Mouse (Mus musculus): ENCODE measurements at regions not wholly inside any gene's neighbourhood (a gene's known extent, or its start where the extent isn't known, plus 50 kb on each side); places are given as distances from the start of the nearest gene placed in this dataset.

GRCm38 (mm10) chr12:52436941-52437340 is 66.8 kb upstream of the Arhgap5 start:
- H3K27me3 ChIP-seq: no peaks in the 10 kb centered on the region
- no peak overlapping the region for H3K27ac ChIP-seq
- H3K4me2 ChIP-seq: no peak overlapping the region
- H3K36me3 ChIP-seq: no peaks in the 10 kb centered on the region
- H3K4me1 ChIP-seq: peaks cover 10% of the 10 kb centered on the region; the same call in 1 of the 2 replicates
- no peak overlapping the region for H3K9ac ChIP-seq
- WGBS: 96% methylated on average over 4 of the region's 4 CpGs
- no peak for ATAC-seq (ENCODE audit: insufficient number of reproducible peaks, insufficient read depth, low FRiP score, low TSS enrichment, low read depth)
- no peaks in the 10 kb centered on the region for H3K9me3 ChIP-seq
- no peak overlapping the region for H3K4me3 ChIP-seq

DNA sequence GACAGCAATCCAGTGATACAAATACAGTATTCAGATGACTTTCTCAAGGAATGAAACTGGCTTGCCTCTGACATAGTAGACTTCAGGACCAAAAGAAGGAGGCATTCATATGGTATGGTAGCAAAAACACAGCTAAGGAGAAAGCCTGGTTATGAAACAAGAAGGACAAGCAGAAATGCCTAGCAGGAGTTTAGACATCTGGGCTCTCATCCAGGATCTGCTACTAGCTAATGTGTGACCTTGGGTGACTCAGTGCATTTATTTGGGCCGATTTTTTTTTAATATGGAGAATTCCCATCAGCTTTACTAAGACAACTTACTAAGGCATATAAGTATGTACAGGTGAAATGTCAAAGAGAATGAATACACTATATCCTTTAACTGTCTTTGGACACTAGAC is 64.5 kb upstream of the Arhgap5 start:
- ATAC-seq (ENCODE audit: insufficient number of reproducible peaks, insufficient read depth, low FRiP score, low TSS enrichment, low read depth): no peak
- no peak overlapping the region for H3K9ac ChIP-seq
- no peaks in the 10 kb centered on the region for H3K36me3 ChIP-seq
- no peaks in the 10 kb centered on the region for H3K9me3 ChIP-seq
- H3K4me2 ChIP-seq: no peak overlapping the region
- WGBS: 77% methylated on average over 1 of the region's 1 CpGs
- peaks cover 10% of the 10 kb centered on the region; the same call in 1 of the 2 replicates for H3K4me1 ChIP-seq
- H3K27ac ChIP-seq: no peak overlapping the region
- H3K27me3 ChIP-seq: no peaks in the 10 kb centered on the region
- H3K4me3 ChIP-seq: no peak overlapping the region

- no peak overlapping the region for H3K27ac ChIP-seq
- 54% methylated on average over 7 of the region's 7 CpGs for WGBS
- no peak overlapping the region for H3K9ac ChIP-seq
- no peaks in the 10 kb centered on the region for H3K27me3 ChIP-seq
- no peak overlapping the region for H3K4me3 ChIP-seq
- no peak overlapping the region for H3K4me2 ChIP-seq
- peaks cover 6% of the 10 kb centered on the region; the same call in 1 of the 2 replicates for H3K4me1 ChIP-seq
- no peaks in the 10 kb centered on the region for H3K9me3 ChIP-seq
- no peak for ATAC-seq (ENCODE audit: insufficient number of reproducible peaks, insufficient read depth, low FRiP score, low TSS enrichment, low read depth)
- no peaks in the 10 kb centered on the region for H3K36me3 ChIP-seq
These were observed 62.9 kb upstream of the Arhgap5 start for GRCm38 (mm10) chr12:52440868-52441365.

- WGBS: 90% methylated on average over 5 of the region's 5 CpGs
- Histone ChIP-seq H3K27me3 (no peaks in the 10 kb centered on the region), H3K9ac (no peak overlapping the region), H3K4me3 (no peak overlapping the region), H3K9me3 (no peaks in the 10 kb centered on the region), H3K27ac (no peak overlapping the region), H3K4me2 (no peak overlapping the region), H3K36me3 (no peaks in the 10 kb centered on the region), H3K4me1 (peaks cover 6% of the 10 kb centered on the region; the same call in 1 of the 2 replicates)
- ATAC-seq (ENCODE audit: insufficient number of reproducible peaks, insufficient read depth, low FRiP score, low TSS enrichment, low read depth): no peak
These were observed 61.4 kb upstream of the Arhgap5 start for GRCm38 (mm10) chr12:52442337-52442736.

DNA sequence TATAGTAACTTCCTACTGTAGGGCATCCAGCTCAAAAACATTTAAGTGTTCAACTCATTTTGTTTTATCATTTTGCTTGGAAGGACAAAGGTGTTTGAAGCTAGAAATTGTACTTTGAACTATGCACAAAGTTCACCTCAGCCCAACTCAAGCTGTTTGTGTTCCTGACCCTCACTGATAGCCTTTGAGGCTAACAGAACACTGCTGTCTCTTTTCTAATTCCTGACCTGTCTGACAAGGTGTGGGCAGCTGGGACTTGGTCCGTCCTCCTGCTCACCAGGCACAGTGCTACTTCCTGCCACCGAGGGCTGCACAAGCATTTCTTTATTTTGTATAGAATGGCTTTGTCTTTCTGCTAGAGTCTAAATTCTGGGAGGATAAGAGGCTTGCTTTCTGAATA is 58.0 kb upstream of the Arhgap5 start:
- H3K27me3 ChIP-seq: no peaks in the 10 kb centered on the region
- no peak for ATAC-seq (ENCODE audit: insufficient number of reproducible peaks, insufficient read depth, low FRiP score, low TSS enrichment, low read depth)
- H3K9ac ChIP-seq: no peak overlapping the region
- H3K27ac ChIP-seq: no peak overlapping the region
- H3K36me3 ChIP-seq: no peaks in the 10 kb centered on the region
- H3K9me3 ChIP-seq: no peaks in the 10 kb centered on the region
- no peak overlapping the region for H3K4me3 ChIP-seq
- 38% methylated on average over 2 of the region's 2 CpGs for WGBS
- no peak overlapping the region for H3K4me2 ChIP-seq
- peaks cover 4% of the 10 kb centered on the region; the same call in 1 of the 2 replicates for H3K4me1 ChIP-seq

DNA sequence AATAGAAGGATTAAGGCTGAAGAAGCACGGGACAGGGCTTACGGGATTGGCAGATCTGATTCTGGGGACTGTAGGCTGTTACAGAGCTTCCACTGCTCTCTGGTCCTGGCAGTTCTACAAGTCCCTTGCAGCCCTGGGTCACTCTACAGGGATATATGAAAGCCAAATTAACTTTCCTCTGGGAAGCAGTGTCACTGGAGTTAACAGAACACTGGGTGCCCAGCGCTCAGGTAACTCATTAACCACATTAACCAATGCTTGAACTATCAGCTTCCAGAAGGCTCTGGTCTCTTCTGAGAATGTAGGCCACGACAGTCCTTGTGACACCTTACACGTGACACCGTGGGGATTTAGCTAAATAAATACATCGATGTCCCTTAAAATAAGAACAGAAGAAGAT is 57.3 kb upstream of the Arhgap5 start:
- no peaks in the 10 kb centered on the region for H3K27me3 ChIP-seq
- no peaks in the 10 kb centered on the region for H3K4me1 ChIP-seq
- no peaks in the 10 kb centered on the region for H3K9me3 ChIP-seq
- H3K4me2 ChIP-seq: no peak overlapping the region
- WGBS: 88% methylated on average over 7 of the region's 7 CpGs
- no peak overlapping the region for H3K4me3 ChIP-seq
- no peak for ATAC-seq (ENCODE audit: insufficient number of reproducible peaks, insufficient read depth, low FRiP score, low TSS enrichment, low read depth)
- no peak overlapping the region for H3K27ac ChIP-seq
- no peaks in the 10 kb centered on the region for H3K36me3 ChIP-seq
- no peak overlapping the region for H3K9ac ChIP-seq

GRCm38 (mm10) chr12:52447482-52447881 is 56.3 kb upstream of the Arhgap5 start:
- Histone ChIP-seq H3K4me1 (peaks cover 4% of the 10 kb centered on the region), H3K27ac (no peak overlapping the region), H3K36me3 (no peaks in the 10 kb centered on the region), H3K9ac (no peak overlapping the region), H3K4me3 (no peak overlapping the region), H3K27me3 (no peaks in the 10 kb centered on the region), H3K4me2 (no peak overlapping the region), H3K9me3 (no peaks in the 10 kb centered on the region)
- WGBS: 73% methylated on average over 5 of the region's 5 CpGs
- ATAC-seq (ENCODE audit: insufficient number of reproducible peaks, insufficient read depth, low FRiP score, low TSS enrichment, low read depth): no peak

DNA sequence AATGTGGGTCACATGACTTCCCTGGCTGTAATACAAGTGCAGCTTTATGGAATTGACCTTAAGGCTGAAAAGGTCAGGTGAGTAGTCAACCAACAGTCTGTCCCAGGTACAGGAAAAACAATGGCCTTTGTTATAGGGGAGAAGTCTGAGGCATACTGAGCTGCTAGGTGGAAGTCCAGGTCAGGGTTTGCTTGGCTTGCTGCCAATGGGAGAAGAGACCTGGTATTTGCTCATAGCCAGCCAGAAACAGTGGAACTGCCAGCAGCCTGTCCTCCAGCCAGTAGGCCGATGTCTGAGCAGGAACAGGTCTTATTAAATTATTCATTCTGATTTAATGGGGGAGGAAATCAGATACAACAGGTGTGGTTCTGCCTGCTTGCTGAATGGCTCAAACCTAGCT is 55.6 kb upstream of the Arhgap5 start:
- ATAC-seq (ENCODE audit: insufficient number of reproducible peaks, insufficient read depth, low FRiP score, low TSS enrichment, low read depth): no peak
- no peaks in the 10 kb centered on the region for H3K36me3 ChIP-seq
- H3K27ac ChIP-seq: no peak overlapping the region
- H3K9ac ChIP-seq: no peak overlapping the region
- no peak overlapping the region for H3K4me2 ChIP-seq
- WGBS: 35% methylated on average over 1 of the region's 1 CpGs
- H3K4me1 ChIP-seq: peaks cover 4% of the 10 kb centered on the region
- H3K9me3 ChIP-seq: no peaks in the 10 kb centered on the region
- no peak overlapping the region for H3K4me3 ChIP-seq
- H3K27me3 ChIP-seq: no peaks in the 10 kb centered on the region

DNA sequence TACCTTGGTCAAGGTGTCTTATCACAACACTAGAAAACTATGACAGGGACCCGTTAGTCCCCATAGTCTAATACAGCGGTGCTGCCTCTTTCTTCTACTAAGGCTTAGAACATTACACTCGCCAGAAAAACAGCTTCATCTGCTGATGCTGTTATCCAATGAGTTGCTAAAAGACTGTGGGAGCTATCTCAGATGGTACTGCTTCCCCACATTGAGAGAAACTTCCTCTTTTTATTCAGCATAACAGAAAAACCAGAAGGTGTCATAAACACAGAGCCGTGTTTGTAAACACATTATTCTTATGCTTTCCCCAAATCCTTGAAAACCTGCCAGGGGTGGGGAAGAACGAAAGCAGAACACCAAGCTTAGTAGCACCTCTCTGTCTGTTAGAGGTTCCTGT is 49.9 kb upstream of the Arhgap5 start:
- H3K4me2 ChIP-seq: no peak overlapping the region
- peaks cover 4% of the 10 kb centered on the region for H3K4me1 ChIP-seq
- ATAC-seq (ENCODE audit: insufficient number of reproducible peaks, insufficient read depth, low FRiP score, low TSS enrichment, low read depth): no peak
- H3K9ac ChIP-seq: no peak overlapping the region
- no peaks in the 10 kb centered on the region for H3K27me3 ChIP-seq
- H3K9me3 ChIP-seq: no peaks in the 10 kb centered on the region
- H3K27ac ChIP-seq: no peak overlapping the region
- no peak overlapping the region for H3K4me3 ChIP-seq
- WGBS: 94% methylated on average over 5 of the region's 5 CpGs
- no peaks in the 10 kb centered on the region for H3K36me3 ChIP-seq
